Mouse (Mus musculus) bone marrow macrophage, adult 2 months (primary cell): Measurements from ENCODE around the gene Smndc1.

Experiments
- CTCF ChIP-seq: IDR thresholded peaks from 2 replicates; pipeline ENCODE4 v1.5.1; 2012; ENCODE audit warnings: low read depth, mild to moderate bottlenecking, low read length, moderate library complexity
- POLR2A ChIP-seq: IDR thresholded peaks from 2 replicates; pipeline ENCODE4 v1.6.1; 2012; ENCODE audit warnings: mild to moderate bottlenecking, low read depth, low read length, borderline replicate concordance

DNA sequence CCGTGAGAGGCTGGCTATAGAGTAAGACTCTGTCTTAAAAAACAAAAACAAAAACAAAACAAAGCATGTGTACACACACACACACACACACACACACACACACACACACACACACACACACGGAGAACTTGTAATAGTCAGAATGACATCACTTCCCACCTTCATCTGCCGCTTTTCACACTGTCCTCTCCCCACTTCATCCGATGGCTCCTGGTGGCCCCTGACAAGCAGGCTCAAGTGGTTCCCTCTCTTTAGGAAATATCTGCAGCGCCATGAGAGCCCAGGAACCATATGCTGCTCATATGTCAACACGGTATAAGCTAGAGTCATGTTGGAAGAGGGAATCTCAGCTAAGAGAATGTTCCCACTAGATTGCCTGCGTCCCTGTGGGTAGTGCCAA, 49.0 kb upstream of the Smndc1 start:
- TF ChIP-seq CTCF (no peak), POLR2A (no peak)
